Mouse (Mus musculus): Measurements from ENCODE around the gene Armc2. TPM values are rescaled to one million over a fixed set of nuclear protein-coding genes. Genes with fewer than 3 reads are reported as not detected.

The Armc2 gene
- polyA plus RNA-seq, 1 experiment = 0.35 TPM

DNA sequence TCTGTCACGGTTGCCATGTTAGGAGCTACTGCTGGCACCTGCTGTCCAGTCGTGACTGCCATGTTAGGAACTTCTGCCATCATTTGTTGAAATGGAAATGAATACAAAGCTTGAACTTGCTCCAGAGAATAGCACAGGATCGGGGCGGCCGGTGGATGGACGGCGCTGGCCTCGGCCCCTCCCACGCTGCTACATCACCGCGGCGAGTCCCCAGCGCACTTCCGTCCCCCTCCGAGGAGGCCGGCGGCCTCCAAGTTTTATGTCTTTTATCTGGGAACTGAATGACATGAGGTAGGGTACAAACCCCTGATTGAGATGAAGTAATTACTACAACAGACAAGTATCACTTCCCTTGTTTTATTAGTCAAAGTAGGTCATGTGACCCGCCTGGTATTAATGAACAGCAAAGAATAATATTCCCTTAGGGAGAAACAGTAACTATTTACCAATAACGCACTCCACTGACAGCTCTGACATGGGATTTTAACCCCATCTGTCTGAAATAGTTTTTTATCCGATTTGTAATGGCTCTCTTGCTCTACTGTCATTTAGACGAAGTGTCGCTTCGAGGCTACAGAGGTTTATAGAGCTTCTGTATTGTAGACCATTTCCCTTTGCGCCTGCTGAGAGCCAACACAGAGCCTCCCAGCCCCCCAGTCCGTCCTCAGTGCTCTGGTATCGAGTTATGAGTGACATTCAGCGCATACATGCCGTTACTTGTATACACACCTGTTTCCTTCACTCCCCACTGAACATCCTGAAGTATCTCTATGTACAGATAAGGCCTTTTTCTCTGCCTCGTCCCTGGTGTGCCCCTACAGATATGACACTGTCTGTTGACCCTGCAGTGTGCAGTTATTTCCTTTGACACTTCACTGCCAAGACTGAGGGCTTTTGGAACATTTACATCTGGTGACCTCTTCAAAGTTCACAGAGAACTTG, 37.3 kb upstream of the Armc2 start:
- WGBS = 49% methylated on average over 28 of the region's 29 CpGs
- no peak overlapping the region for H3K27ac ChIP-seq (ENCODE audit: insufficient read depth, low read length)
- no peaks in the 10 kb centered on the region for H3K27me3 ChIP-seq (ENCODE audit: control insufficient read depth, insufficient read depth, low read length)
- TF ChIP-seq CTCF (IDR thresholded peaks at IDR 0.05; ENCODE audit: extremely low read depth, insufficient read depth, insufficient read length, insufficient replicate concordance) = no peak
- no peak for TF ChIP-seq POLR2A (IDR thresholded peaks at IDR 0.05; ENCODE audit: low read depth, low read length)
- DNase-seq (ENCODE audit: low read depth in 1 of 2, low spot score in 2 of 2) = no peak
- H3K4me3 ChIP-seq (ENCODE audit: extremely low read depth, insufficient read depth, insufficient read length) = peak overlapping the region; percentile 11; the same call in 1 of the 2 replicates
- no peaks in the 10 kb centered on the region; the same call in 1 of the 2 replicates for H3K4me1 ChIP-seq (ENCODE audit: control insufficient read depth, insufficient read depth, insufficient read length)
- no peaks in the 10 kb centered on the region for H3K36me3 ChIP-seq (ENCODE audit: control insufficient read depth, insufficient read depth, low read length)

DNA sequence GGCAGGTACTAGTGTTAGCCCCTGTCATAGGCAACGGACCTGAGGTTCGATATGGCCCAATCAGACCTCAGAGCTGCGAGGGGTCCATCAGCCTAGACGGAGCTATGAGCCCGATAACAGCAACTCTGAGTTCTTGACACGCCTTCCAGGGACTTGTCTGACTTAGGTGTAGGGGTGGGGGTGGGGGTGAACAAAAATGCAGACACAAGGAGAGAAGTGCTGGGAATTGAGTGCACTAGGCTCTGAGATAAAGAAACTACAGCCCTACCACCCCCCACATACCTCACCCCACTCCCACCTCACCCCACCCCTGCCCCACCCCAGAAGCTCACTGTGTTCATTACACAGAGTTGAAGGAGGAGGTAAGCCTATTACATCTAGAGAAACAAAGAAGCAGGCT, 32.8 kb upstream of the Armc2 start:
- WGBS = 79% methylated on average over 6 of the region's 6 CpGs

DNA sequence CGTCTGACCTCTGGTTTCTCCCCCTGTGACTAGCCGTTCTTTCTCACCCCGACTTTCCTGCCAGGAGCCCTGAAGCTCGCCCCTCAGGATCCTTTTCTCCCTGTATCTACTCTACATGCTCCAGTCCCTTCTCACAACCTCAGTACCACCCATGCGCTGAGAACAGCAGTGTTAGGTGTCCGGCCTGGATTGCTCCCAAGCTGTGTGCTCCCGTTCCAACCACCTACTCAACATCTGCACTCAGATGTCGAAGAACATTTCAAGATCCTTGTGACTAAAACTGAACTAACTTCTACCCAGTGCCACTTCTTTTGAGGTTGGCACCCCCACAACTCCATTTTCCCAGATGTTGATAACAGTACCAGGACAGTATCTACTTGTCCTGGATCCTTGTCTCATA, 30.4 kb upstream of the Armc2 start:
- 91% methylated on average over 8 of the region's 8 CpGs for WGBS
- no peaks in the 10 kb centered on the region for H3K4me1 ChIP-seq (ENCODE audit: control insufficient read depth, insufficient read depth, insufficient read length)
- H3K4me3 ChIP-seq (ENCODE audit: extremely low read depth, insufficient read depth, insufficient read length) = no peak overlapping the region
- no peaks in the 10 kb centered on the region for H3K36me3 ChIP-seq (ENCODE audit: control insufficient read depth, insufficient read depth, low read length)
- no peak overlapping the region for H3K27ac ChIP-seq (ENCODE audit: insufficient read depth, low read length)
- H3K27me3 ChIP-seq (ENCODE audit: control insufficient read depth, insufficient read depth, low read length) = no peaks in the 10 kb centered on the region
- no peak for DNase-seq (ENCODE audit: low read depth in 1 of 2, low spot score in 2 of 2)
- no peak for TF ChIP-seq POLR2A (IDR thresholded peaks at IDR 0.05; ENCODE audit: low read depth, low read length)
- no peak for TF ChIP-seq CTCF (IDR thresholded peaks at IDR 0.05; ENCODE audit: extremely low read depth, insufficient read depth, insufficient read length, insufficient replicate concordance)

More for the DNA sequence above, 32.8 kb upstream of the Armc2 start:
- no peaks in the 10 kb centered on the region for H3K36me3 ChIP-seq (ENCODE audit: control insufficient read depth, insufficient read depth, low read length)
- TF ChIP-seq POLR2A (IDR thresholded peaks at IDR 0.05; ENCODE audit: low read depth, low read length) (no peak), CTCF (IDR thresholded peaks at IDR 0.05; ENCODE audit: extremely low read depth, insufficient read depth, insufficient read length, insufficient replicate concordance) (no peak)
- DNase-seq (ENCODE audit: low read depth in 1 of 2, low spot score in 2 of 2) = no peak
- no peaks in the 10 kb centered on the region for H3K4me1 ChIP-seq (ENCODE audit: control insufficient read depth, insufficient read depth, insufficient read length)
- H3K27me3 ChIP-seq (ENCODE audit: control insufficient read depth, insufficient read depth, low read length) = no peaks in the 10 kb centered on the region
- no peak overlapping the region for H3K27ac ChIP-seq (ENCODE audit: insufficient read depth, low read length)
- H3K4me3 ChIP-seq (ENCODE audit: extremely low read depth, insufficient read depth, insufficient read length) = no peak overlapping the region

DNA sequence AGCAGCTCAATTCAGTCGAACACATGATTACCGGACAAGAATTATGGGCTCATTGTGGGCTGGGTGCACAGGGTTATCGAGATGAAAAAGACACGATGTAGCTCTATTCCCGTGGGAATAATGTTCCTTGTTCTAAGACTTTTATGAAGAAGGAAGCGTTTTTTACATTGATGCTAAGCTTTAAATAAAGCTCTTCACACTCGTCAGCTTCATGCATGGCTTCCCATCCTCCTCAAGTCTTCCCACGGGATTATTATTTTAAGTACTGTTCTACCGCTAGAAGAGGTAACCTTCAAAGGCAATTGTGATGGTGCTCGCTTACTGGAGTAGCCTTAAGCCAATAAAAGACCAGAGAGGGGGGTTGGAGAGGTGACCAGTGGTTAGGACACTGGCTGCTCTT, 26.3 kb upstream of the Armc2 start:
- no peak overlapping the region for H3K27ac ChIP-seq (ENCODE audit: insufficient read depth, low read length)
- no peak overlapping the region for H3K4me3 ChIP-seq (ENCODE audit: extremely low read depth, insufficient read depth, insufficient read length)
- H3K4me1 ChIP-seq (ENCODE audit: control insufficient read depth, insufficient read depth, insufficient read length) = no peaks in the 10 kb centered on the region
- TF ChIP-seq CTCF (IDR thresholded peaks at IDR 0.05; ENCODE audit: extremely low read depth, insufficient read depth, insufficient read length, insufficient replicate concordance) (no peak), POLR2A (IDR thresholded peaks at IDR 0.05; ENCODE audit: low read depth, low read length) (no peak)
- 53% methylated on average over 10 of the region's 10 CpGs for WGBS
- no peaks in the 10 kb centered on the region for H3K27me3 ChIP-seq (ENCODE audit: control insufficient read depth, insufficient read depth, low read length)
- H3K36me3 ChIP-seq (ENCODE audit: control insufficient read depth, insufficient read depth, low read length) = no peaks in the 10 kb centered on the region
- DNase-seq (ENCODE audit: low read depth in 1 of 2, low spot score in 2 of 2) = no peak

DNA sequence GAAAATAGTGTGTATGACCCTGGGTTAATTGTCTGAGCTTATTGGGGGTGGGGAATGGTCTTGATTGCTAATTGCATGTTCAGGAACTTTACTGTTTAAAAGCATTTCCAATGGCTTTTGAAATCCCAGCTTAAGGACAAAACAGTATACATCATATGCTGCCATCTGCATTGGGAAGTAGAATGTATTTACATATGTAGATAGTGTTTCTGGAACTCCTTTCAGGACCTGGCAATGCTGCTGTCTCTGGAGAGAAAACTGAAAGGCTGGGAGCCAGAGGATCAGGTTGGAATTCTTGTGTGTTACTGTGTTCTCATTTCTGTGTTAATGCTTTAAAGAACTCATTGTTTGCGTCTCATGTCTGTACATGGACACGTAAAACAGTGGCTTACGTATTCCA, 25.1 kb upstream of the Armc2 start:
- no peaks in the 10 kb centered on the region for H3K36me3 ChIP-seq (ENCODE audit: control insufficient read depth, insufficient read depth, low read length)
- WGBS = 100% methylated on average over 3 of the region's 3 CpGs
- TF ChIP-seq CTCF (IDR thresholded peaks at IDR 0.05; ENCODE audit: extremely low read depth, insufficient read depth, insufficient read length, insufficient replicate concordance) (no peak), POLR2A (IDR thresholded peaks at IDR 0.05; ENCODE audit: low read depth, low read length) (no peak)

DNA sequence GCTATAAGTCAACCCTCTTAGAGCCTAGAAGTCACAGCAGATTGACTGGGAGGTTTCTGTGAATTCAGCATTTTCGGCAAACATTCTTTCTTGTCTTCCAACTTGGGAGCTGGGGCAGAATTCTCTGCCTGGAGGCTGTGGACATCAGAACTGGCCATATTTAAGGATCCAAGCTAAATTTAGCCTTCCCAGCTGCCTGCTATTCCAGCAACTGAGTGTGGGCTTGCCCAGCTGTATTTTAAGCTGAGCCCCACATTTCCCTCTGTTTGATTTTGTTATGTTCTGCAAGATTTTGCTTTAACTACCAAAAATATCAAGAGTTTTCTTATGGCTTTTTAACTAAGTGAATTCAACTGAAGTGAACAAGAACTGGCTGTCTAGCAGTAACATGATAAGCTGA, 24.6 kb upstream of the Armc2 start:
- 92% methylated on average over 1 of the region's 1 CpGs for WGBS
- H3K4me3 ChIP-seq (ENCODE audit: extremely low read depth, insufficient read depth, insufficient read length) = no peak overlapping the region
- no peak for DNase-seq (ENCODE audit: low read depth in 1 of 2, low spot score in 2 of 2)

More for the DNA sequence above, 25.1 kb upstream of the Armc2 start:
- Histone ChIP-seq H3K4me3 (ENCODE audit: extremely low read depth, insufficient read depth, insufficient read length) (no peak overlapping the region), H3K27me3 (ENCODE audit: control insufficient read depth, insufficient read depth, low read length) (no peaks in the 10 kb centered on the region), H3K27ac (ENCODE audit: insufficient read depth, low read length) (no peak overlapping the region), H3K4me1 (ENCODE audit: control insufficient read depth, insufficient read depth, insufficient read length) (no peaks in the 10 kb centered on the region)
- no peak for DNase-seq (ENCODE audit: low read depth in 1 of 2, low spot score in 2 of 2)

DNA sequence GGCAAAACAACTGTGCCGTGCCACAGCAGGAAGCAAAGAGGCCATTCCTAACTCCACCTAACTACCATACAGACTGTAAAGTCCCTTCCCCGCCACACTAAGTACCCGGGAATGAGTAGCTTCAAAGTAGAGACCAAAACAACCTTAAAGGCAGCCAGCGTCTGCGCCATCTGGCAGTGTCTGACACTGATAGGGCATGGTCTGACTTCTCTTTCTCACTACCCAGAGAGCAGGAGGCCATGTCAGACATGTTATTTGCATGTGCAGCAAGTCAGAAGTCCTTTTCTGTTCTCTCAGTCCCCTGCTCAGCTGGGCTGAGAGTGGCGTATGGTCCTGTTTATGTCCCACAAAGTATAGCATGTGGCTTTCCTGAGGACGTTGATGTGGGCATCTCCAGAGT, 23.8 kb upstream of the Armc2 start:
- no peak for TF ChIP-seq CTCF (IDR thresholded peaks at IDR 0.05; ENCODE audit: extremely low read depth, insufficient read depth, insufficient read length, insufficient replicate concordance)
- no peak for TF ChIP-seq POLR2A (IDR thresholded peaks at IDR 0.05; ENCODE audit: low read depth, low read length)
- H3K36me3 ChIP-seq (ENCODE audit: control insufficient read depth, insufficient read depth, low read length) = no peaks in the 10 kb centered on the region
- DNase-seq (ENCODE audit: low read depth in 1 of 2, low spot score in 2 of 2) = no peak
- WGBS = 77% methylated on average over 7 of the region's 7 CpGs
- H3K27me3 ChIP-seq (ENCODE audit: control insufficient read depth, insufficient read depth, low read length) = no peaks in the 10 kb centered on the region
- no peak overlapping the region for H3K4me3 ChIP-seq (ENCODE audit: extremely low read depth, insufficient read depth, insufficient read length)
- no peak overlapping the region for H3K27ac ChIP-seq (ENCODE audit: insufficient read depth, low read length)
- H3K4me1 ChIP-seq (ENCODE audit: control insufficient read depth, insufficient read depth, insufficient read length) = no peaks in the 10 kb centered on the region

More for the DNA sequence above, 24.6 kb upstream of the Armc2 start:
- H3K27ac ChIP-seq (ENCODE audit: insufficient read depth, low read length) = no peak overlapping the region
- no peaks in the 10 kb centered on the region for H3K36me3 ChIP-seq (ENCODE audit: control insufficient read depth, insufficient read depth, low read length)
- H3K4me1 ChIP-seq (ENCODE audit: control insufficient read depth, insufficient read depth, insufficient read length) = no peaks in the 10 kb centered on the region
- no peaks in the 10 kb centered on the region for H3K27me3 ChIP-seq (ENCODE audit: control insufficient read depth, insufficient read depth, low read length)
- TF ChIP-seq POLR2A (IDR thresholded peaks at IDR 0.05; ENCODE audit: low read depth, low read length) (no peak), CTCF (IDR thresholded peaks at IDR 0.05; ENCODE audit: extremely low read depth, insufficient read depth, insufficient read length, insufficient replicate concordance) (no peak)
